Mouse (Mus musculus): ENCODE measurements around the gene Tex26. TPM values are rescaled to one million over a fixed set of nuclear protein-coding genes. Genes with fewer than 3 reads are reported as not detected.

The Tex26 gene
- total and polyA plus RNA-seq, 3 experiments, result not detected

GRCm38 (mm10) chr5:149449406-149449805 lies 9.9 kb downstream of the Tex26 start:
- Histone ChIP-seq H3K9ac (ENCODE audit: insufficient read depth, low read depth) (no peak overlapping the region), H3K79me2 (replicated peaks; ENCODE audit: control insufficient read depth, extremely low read depth, insufficient read depth, poor library complexity, severe bottlenecking) (no peaks in the 10 kb centered on the region), H3K4me1 (ENCODE audit: control insufficient read depth in 1 of 2, insufficient read depth in 2 of 2) (no peaks in the 10 kb centered on the region), H3K9me3 (replicated peaks; ENCODE audit: low read length) (peaks cover 5% of the 10 kb centered on the region), H3K36me3 (replicated peaks in 1 of 2; ENCODE audit: control insufficient read depth in 1 of 2, insufficient read depth in 1 of 2, low read length in 1 of 2) (no peaks in the 10 kb centered on the region), H3K27me3 (replicated peaks) (no peaks in the 10 kb centered on the region), H3K4me3 (replicated peaks in 1 of 3; ENCODE audit: low read depth in 2 of 3, low read length in 2 of 3, poor library complexity in 1 of 3) (no peak overlapping the region), H3K4me2 (ENCODE audit: insufficient read depth, low read depth, poor library complexity, severe bottlenecking) (no peak overlapping the region), H3K27ac (ENCODE audit: insufficient read depth, low read depth) (no peak overlapping the region)
- no peak for DNase-seq (ENCODE audit: extremely low read depth)
- TF ChIP-seq JUN (IDR thresholded peaks at IDR 0.05; ENCODE audit: insufficient read depth, low read depth, low read length), result no peak
- TF ChIP-seq NRF1 (IDR thresholded peaks at IDR 0.05; ENCODE audit: low read depth, low read length), result no peak
- TF ChIP-seq CHD1 (IDR thresholded peaks at IDR 0.05; ENCODE audit: low read depth, low read length), result no peak
- no peak for TF ChIP-seq USF1 (IDR thresholded peaks at IDR 0.05; ENCODE audit: low read depth, low read length)
- no peak for TF ChIP-seq CHD2 (IDR thresholded peaks at IDR 0.05; ENCODE audit: low read length)
- TF ChIP-seq MAFK (IDR thresholded peaks at IDR 0.05; ENCODE audit: insufficient replicate concordance, low read length), result no peak
- TF ChIP-seq ETS1 (conservative IDR thresholded peaks at IDR 0.05; ENCODE audit: low read depth, low read length), result no peak
- TF ChIP-seq CTCF (conservative IDR thresholded peaks at IDR 0.05 in 1 of 2, IDR thresholded peaks at IDR 0.05 in 1 of 2; ENCODE audit: low read depth in 2 of 2, low read length in 2 of 2), result no peak
- TF ChIP-seq ZKSCAN1 (IDR thresholded peaks at IDR 0.05; ENCODE audit: borderline replicate concordance, low read depth, low read length), result no peak
- no peak for TF ChIP-seq IRF4 (IDR thresholded peaks at IDR 0.05; ENCODE audit: low read depth, low read length)
- no peak for TF ChIP-seq ZNF384 (IDR thresholded peaks at IDR 0.05; ENCODE audit: low read depth, low read length)
- TF ChIP-seq JUND (conservative IDR thresholded peaks at IDR 0.05; ENCODE audit: low read depth, low read length), result no peak
- no peak for TF ChIP-seq USF2 (conservative IDR thresholded peaks at IDR 0.05; ENCODE audit: low read depth, low read length)
- TF ChIP-seq RAD21 (IDR thresholded peaks at IDR 0.05; ENCODE audit: low read depth, low read length), result no peak
- TF ChIP-seq MEF2A (IDR thresholded peaks at IDR 0.05; ENCODE audit: borderline replicate concordance, low read depth, low read length), result no peak
- no peak for TF ChIP-seq ZC3H11A (IDR thresholded peaks at IDR 0.05; ENCODE audit: low read depth, low read length)
- dilution Hi-C loops (cut with MboI; ENCODE audit: extremely low pct_ligation_motif_present, extremely low pct_unique_long_range_greater_than_20kb, low sequenced_read_pairs) (no loop called here), in situ Hi-C loops (cut with MboI; ENCODE audit: low pct_ligation_motif_present, low pct_unique_long_range_greater_than_20kb, low sequenced_read_pairs) (no loop called here)

- dilution Hi-C loops (cut with MboI; ENCODE audit: extremely low pct_ligation_motif_present, extremely low pct_unique_long_range_greater_than_20kb, low sequenced_read_pairs), result no loop called here
These were observed 11.8 kb downstream of the Tex26 start for GRCm38 (mm10) chr5:149451209-149451681.

More at GRCm38 (mm10) chr5:149451209-149451681, 11.8 kb downstream of the Tex26 start:
- Histone ChIP-seq H3K9ac (ENCODE audit: insufficient read depth, low read depth) (no peak overlapping the region), H3K36me3 (replicated peaks in 1 of 2; ENCODE audit: control insufficient read depth in 1 of 2, insufficient read depth in 1 of 2, low read length in 1 of 2) (no peaks in the 10 kb centered on the region), H3K27me3 (replicated peaks) (peaks cover 1% of the 10 kb centered on the region), H3K4me1 (ENCODE audit: control insufficient read depth in 1 of 2, insufficient read depth in 2 of 2) (no peaks in the 10 kb centered on the region), H3K4me3 (replicated peaks in 1 of 3; ENCODE audit: low read depth in 2 of 3, low read length in 2 of 3, poor library complexity in 1 of 3) (no peak overlapping the region), H3K27ac (ENCODE audit: insufficient read depth, low read depth) (no peak overlapping the region), H3K4me2 (ENCODE audit: insufficient read depth, low read depth, poor library complexity, severe bottlenecking) (no peak overlapping the region), H3K79me2 (replicated peaks; ENCODE audit: control insufficient read depth, extremely low read depth, insufficient read depth, poor library complexity, severe bottlenecking) (no peaks in the 10 kb centered on the region), H3K9me3 (replicated peaks; ENCODE audit: low read length) (peaks cover 5% of the 10 kb centered on the region)
- DNase-seq (ENCODE audit: extremely low read depth), result no peak
- TF ChIP-seq TBP (conservative IDR thresholded peaks at IDR 0.05; ENCODE audit: low read depth, low read length) (no peak), BHLHE40 (IDR thresholded peaks at IDR 0.05; ENCODE audit: low read depth, low read length) (no peak), PAX5 (IDR thresholded peaks at IDR 0.05; ENCODE audit: low read length) (no peak), NELFE (IDR thresholded peaks at IDR 0.05; ENCODE audit: low read depth, low read length) (no peak), MEF2A (IDR thresholded peaks at IDR 0.05; ENCODE audit: borderline replicate concordance, low read depth, low read length) (no peak), KAT2A (IDR thresholded peaks at IDR 0.05; ENCODE audit: insufficient replicate concordance, low read length) (no peak), CHD2 (IDR thresholded peaks at IDR 0.05; ENCODE audit: low read length) (no peak), ZC3H11A (IDR thresholded peaks at IDR 0.05; ENCODE audit: low read depth, low read length) (no peak), NRF1 (IDR thresholded peaks at IDR 0.05; ENCODE audit: low read depth, low read length) (no peak), HCFC1 (IDR thresholded peaks at IDR 0.05; ENCODE audit: low read depth, low read length) (no peak), ZMIZ1 (IDR thresholded peaks at IDR 0.05; ENCODE audit: low read depth, low read length) (no peak)
- in situ Hi-C loops (cut with MboI; ENCODE audit: low pct_ligation_motif_present, low pct_unique_long_range_greater_than_20kb, low sequenced_read_pairs), result loop anchor here (10.0 kb wide), 1 partner anchor 74 kb away; the partner anchor contains the start of gene Wdr95
